Mouse (Mus musculus) CD4-positive, CD25-positive, alpha-beta regulatory T cell, adult 4 months (primary cell): Measurements from ENCODE around the gene Atp1b2. TPM values are rescaled to one million over a fixed set of nuclear protein-coding genes. Genes with fewer than 3 reads are reported as not detected.

Source experiments
- polyA plus RNA-seq, 2 experiments: library from polyadenylated mRNA; unstranded; fragments of 100-300 nt; shearing (Covaris generic); gene quantifications; one replicate each; pipeline ENCODE4 v1.2.1; 2017

The Atp1b2 gene
- polyA plus RNA-seq, 2 experiments from 2014 or later, result not detected

Other genes with a start within 250 kb of the Atp1b2 start
- gene Chd3, start 236.5 kb downstream of the Atp1b2 start, polyA plus RNA-seq, result 10 to 100 TPM; 71.8 to 80.8 TPM
- 100 to 1,000 TPM in 1 of 2 experiments, 10 to 100 TPM in 1; 87.8 to 116 TPM for gene Naa38, start 210.5 kb downstream of the Atp1b2 start, polyA plus RNA-seq
- gene Cyb5d1, start 210.3 kb downstream of the Atp1b2 start, polyA plus RNA-seq, result 10 to 100 TPM; 17.0 to 28.2 TPM
- 1 to 10 TPM; 1.1 to 1.2 TPM for gene Tmem88, start 207.7 kb downstream of the Atp1b2 start, polyA plus RNA-seq
- 10 to 100 TPM; 30.7 to 32.6 TPM for gene Kdm6b, start 192.3 kb downstream of the Atp1b2 start, polyA plus RNA-seq
- gene Dnah2, start 56.8 kb downstream of the Atp1b2 start, polyA plus RNA-seq, result under 1 TPM in 1 of 2 experiments, not detected in 1; 0.09 TPM
- under 1 TPM; 0.27 to 0.37 TPM for gene Efnb3, start 45.7 kb downstream of the Atp1b2 start, polyA plus RNA-seq
- gene Wrap53, start 25.7 kb downstream of the Atp1b2 start, polyA plus RNA-seq, result 10 to 100 TPM; 23.0 to 31.9 TPM
- 100 to 1,000 TPM; 307 to 416 TPM for gene Trp53, start 25.6 kb downstream of the Atp1b2 start, polyA plus RNA-seq
- not detected for gene Shbg, start 12.0 kb upstream of the Atp1b2 start, polyA plus RNA-seq
- not detected for gene Sat2, start 16.1 kb upstream of the Atp1b2 start, polyA plus RNA-seq
- 10 to 100 TPM; 11.0 to 11.2 TPM for gene Fxr2, start 27.0 kb upstream of the Atp1b2 start, polyA plus RNA-seq
- under 1 TPM in 1 of 2 experiments, not detected in 1; 0.81 TPM for gene Sox15, start 49.4 kb upstream of the Atp1b2 start, polyA plus RNA-seq
- gene Mpdu1, start 56.7 kb upstream of the Atp1b2 start, polyA plus RNA-seq, result 10 to 100 TPM; 34.8 to 85.1 TPM
- 1 to 10 TPM; 3.0 to 5.8 TPM for gene Cd68, start 60.2 kb upstream of the Atp1b2 start, polyA plus RNA-seq
- gene Eif4a1, start 66.5 kb upstream of the Atp1b2 start, polyA plus RNA-seq, result 100 to 1,000 TPM; 166 to 236 TPM
- gene Senp3, start 76.1 kb upstream of the Atp1b2 start, polyA plus RNA-seq, result 10 to 100 TPM; 31.6 to 47.4 TPM
- gene Tnfsf13, start 79.8 kb upstream of the Atp1b2 start, polyA plus RNA-seq, result not detected
- gene Tnfsf12, start 89.9 kb upstream of the Atp1b2 start, polyA plus RNA-seq, result under 1 TPM in 1 of 2 experiments, not detected in 1; 0.23 TPM
- not detected for gene Tnfsfm13, start 90.2 kb upstream of the Atp1b2 start, polyA plus RNA-seq
- 10 to 100 TPM; 25.6 to 36.0 TPM for gene Polr2a, start 152.7 kb upstream of the Atp1b2 start, polyA plus RNA-seq
- not detected for gene Slc35g3, start 156.0 kb upstream of the Atp1b2 start, polyA plus RNA-seq
- 10 to 100 TPM; 11.2 to 11.8 TPM for gene Zbtb4, start 160.0 kb upstream of the Atp1b2 start, polyA plus RNA-seq
- gene Chrnb1, start 190.0 kb upstream of the Atp1b2 start, polyA plus RNA-seq, result 1 to 10 TPM; 2.9 to 4.5 TPM
- gene Fgf11, start 195.9 kb upstream of the Atp1b2 start, polyA plus RNA-seq, result not detected
- not detected for gene Tmem102, start 199.7 kb upstream of the Atp1b2 start, polyA plus RNA-seq
- gene Gm39566, start 209.4 kb upstream of the Atp1b2 start, polyA plus RNA-seq, result not detected
- gene Spem2, start 212.5 kb upstream of the Atp1b2 start, polyA plus RNA-seq, result not detected
- under 1 TPM in 1 of 2 experiments, not detected in 1; 0.42 TPM for gene Spem1, start 216.2 kb upstream of the Atp1b2 start, polyA plus RNA-seq
- 1 to 10 TPM; 1.1 to 1.2 TPM for gene Nlgn2, start 231.8 kb upstream of the Atp1b2 start, polyA plus RNA-seq
- gene Tmem256, start 232.6 kb upstream of the Atp1b2 start, polyA plus RNA-seq, result 100 to 1,000 TPM in 1 of 2 experiments, 10 to 100 TPM in 1; 93.2 to 114 TPM
- 10 to 100 TPM; 22.4 to 33.5 TPM for gene Plscr3, start 240.4 kb upstream of the Atp1b2 start, polyA plus RNA-seq